Mouse (Mus musculus): ENCODE results near the gene AC109138.7. TPM values are rescaled to one million over a fixed set of nuclear protein-coding genes. Genes with fewer than 3 reads are reported as not detected.

Gene AC109138.7
- polyA plus RNA-seq, 1 experiment from 2014 or later: not detected

DNA sequence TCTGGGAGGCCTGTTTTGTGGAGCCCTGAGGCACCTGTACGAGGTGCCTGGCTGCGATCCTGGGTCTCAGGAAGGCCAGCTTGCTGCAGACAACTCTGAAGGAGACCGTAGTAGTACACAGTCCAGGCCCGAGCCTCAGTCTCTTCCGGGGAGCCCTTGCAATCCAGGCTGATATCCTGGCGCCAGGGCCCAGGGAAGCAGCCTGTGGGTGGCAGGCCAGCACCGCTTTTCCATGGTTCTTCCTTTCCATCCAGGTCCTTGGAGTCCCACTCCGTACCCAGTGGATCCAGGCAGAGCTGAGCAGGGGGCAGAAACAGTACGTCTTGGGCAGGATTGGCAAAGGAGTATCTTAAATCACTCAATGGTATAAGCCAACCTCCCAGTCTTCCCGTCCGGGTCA lies 41.2 kb upstream of the AC109138.7 start:
- no peak overlapping the region for H3K4me2 ChIP-seq (ENCODE audit: low read depth, severe bottlenecking)
- H3K36me3 ChIP-seq (ENCODE audit: control insufficient read depth, insufficient read depth, low read length): no peaks in the 10 kb centered on the region; the same call in 1 of the 2 replicates
- WGBS: 42% methylated on average over 11 of the region's 11 CpGs
- DNase-seq (ENCODE audit: low spot score) (no peak), ATAC-seq (ENCODE audit: insufficient number of reproducible peaks, low FRiP score, low TSS enrichment, low read depth) (no peak)
- no peak overlapping the region for H3K9ac ChIP-seq (ENCODE audit: low read length)
- no peak overlapping the region for H3K4me3 ChIP-seq (ENCODE audit: low read depth, low read length)
- no peaks in the 10 kb centered on the region for H3K27me3 ChIP-seq (ENCODE audit: control insufficient read depth, insufficient read depth, low read length)
- H3K4me1 ChIP-seq (ENCODE audit: control insufficient read depth, insufficient read depth, low read length): peaks cover 15% of the 10 kb centered on the region
- no peaks in the 10 kb centered on the region for H3K9me3 ChIP-seq (ENCODE audit: control insufficient read depth, low read length)
- H3K27ac ChIP-seq (replicated peaks; ENCODE audit: low read depth, low read length): no peak overlapping the region

DNA sequence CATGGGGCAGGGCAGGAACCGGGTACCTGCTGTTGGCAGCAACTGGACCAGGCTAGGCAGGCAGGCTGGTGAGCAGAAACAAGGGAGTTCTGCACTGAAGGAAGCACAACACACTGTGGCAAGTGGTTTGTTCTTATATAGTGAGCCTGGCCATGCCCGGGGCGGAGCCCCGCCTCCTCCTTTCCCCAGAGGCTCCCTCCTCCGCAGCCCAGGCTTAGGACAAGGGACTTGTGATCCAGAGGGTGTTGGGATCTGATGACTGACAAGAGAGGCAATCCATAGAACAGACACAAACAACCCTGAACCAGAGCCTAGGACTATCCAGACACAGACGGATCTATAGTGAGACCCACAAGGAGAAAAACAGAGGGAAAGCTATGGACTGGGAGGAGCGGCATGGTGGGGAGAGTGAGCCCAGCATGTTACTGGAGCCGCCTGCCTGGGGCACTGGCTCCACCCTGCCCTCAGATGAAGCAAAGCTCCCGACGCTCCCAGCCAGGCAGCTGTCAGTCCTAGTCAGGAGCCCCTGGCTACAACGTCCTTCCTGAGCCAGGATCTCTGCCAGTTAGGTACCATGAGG lies 38.7 kb upstream of the AC109138.7 start, which contains the start of gene Carns1:
Gene Carns1 (minus strand): TSS at position 112 of the 580 bp plus-strand sequence.
- H3K4me3 ChIP-seq (ENCODE audit: low read depth, low read length): no peak within 1 kb of the TSS

DNA sequence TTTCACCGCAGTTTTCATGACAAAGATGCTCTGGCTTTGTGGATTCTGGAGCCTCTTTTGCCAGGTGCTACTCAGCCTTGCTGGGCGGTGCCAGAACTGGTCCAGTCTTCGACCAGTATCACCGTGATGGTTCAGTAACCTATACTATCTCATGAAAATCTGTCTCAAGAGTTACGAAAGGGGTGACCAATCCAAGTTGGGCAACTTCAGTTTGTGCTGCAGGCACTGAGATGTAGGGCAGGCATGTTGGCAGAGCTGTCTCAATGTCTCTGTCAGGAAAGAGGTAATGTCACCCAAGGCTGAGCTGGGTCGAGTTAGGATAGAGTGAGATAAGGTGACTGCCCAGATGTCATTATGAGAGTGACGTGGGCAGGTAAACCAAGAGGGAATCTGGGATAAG lies 33.7 kb upstream of the AC109138.7 start:
- WGBS: 90% methylated on average over 7 of the region's 7 CpGs
- ATAC-seq (ENCODE audit: insufficient number of reproducible peaks, low FRiP score, low TSS enrichment, low read depth): no peak

More for the DNA sequence above, 38.7 kb upstream of the AC109138.7 start, which contains the start of gene Carns1:
- no peaks in the 10 kb centered on the region for H3K27me3 ChIP-seq (ENCODE audit: control insufficient read depth, insufficient read depth, low read length)
- ATAC-seq (ENCODE audit: insufficient number of reproducible peaks, low FRiP score, low TSS enrichment, low read depth): no peak
- no peak within 1 kb of the TSS for H3K27ac ChIP-seq (replicated peaks; ENCODE audit: low read depth, low read length)
- no peak for DNase-seq (ENCODE audit: low spot score)
- WGBS: 4% methylated on average over 11 of the region's 11 CpGs
- H3K4me1 ChIP-seq (ENCODE audit: control insufficient read depth, insufficient read depth, low read length): peaks cover 10% of the 10 kb centered on the region
- no peaks in the 10 kb centered on the region for H3K9me3 ChIP-seq (ENCODE audit: control insufficient read depth, low read length)
- H3K36me3 ChIP-seq (ENCODE audit: control insufficient read depth, insufficient read depth, low read length): no peaks in the 10 kb centered on the region; the same call in 1 of the 2 replicates
- H3K4me2 ChIP-seq (ENCODE audit: low read depth, severe bottlenecking): peak within 1 kb of the TSS; percentile 38; the same call in 1 of the 2 replicates
- H3K9ac ChIP-seq (ENCODE audit: low read length): no peak within 1 kb of the TSS

DNA sequence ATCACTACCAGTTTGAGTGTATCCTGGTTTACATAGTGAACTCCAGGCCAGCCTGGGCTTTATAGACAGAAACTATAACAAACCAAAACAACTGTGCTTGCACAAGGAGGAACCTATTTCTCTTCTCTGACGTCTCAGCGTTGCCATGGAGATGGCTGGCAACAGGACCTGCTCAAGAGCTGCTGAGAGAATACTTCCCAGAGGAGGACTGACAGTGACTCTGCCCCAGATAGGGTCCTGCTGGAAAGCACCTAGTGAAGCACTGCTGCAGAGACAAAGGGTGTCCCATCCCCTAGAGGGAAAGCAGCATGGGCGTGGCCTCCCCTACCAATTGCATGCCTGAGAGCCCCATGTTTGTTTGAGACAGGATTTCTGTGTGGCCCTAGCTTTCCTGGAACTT lies 32.3 kb upstream of the AC109138.7 start:
- Histone ChIP-seq H3K27me3 (ENCODE audit: control insufficient read depth, insufficient read depth, low read length) (no peaks in the 10 kb centered on the region), H3K9me3 (ENCODE audit: control insufficient read depth, low read length) (no peaks in the 10 kb centered on the region), H3K27ac (replicated peaks; ENCODE audit: low read depth, low read length) (no peak overlapping the region), H3K9ac (ENCODE audit: low read length) (no peak overlapping the region), H3K4me3 (ENCODE audit: low read depth, low read length) (no peak overlapping the region), H3K36me3 (ENCODE audit: control insufficient read depth, insufficient read depth, low read length) (no peaks in the 10 kb centered on the region), H3K4me2 (ENCODE audit: low read depth, severe bottlenecking) (no peak overlapping the region), H3K4me1 (ENCODE audit: control insufficient read depth, insufficient read depth, low read length) (peaks cover 6% of the 10 kb centered on the region; the same call in 1 of the 2 replicates)
- DNase-seq (ENCODE audit: low spot score) (no peak), ATAC-seq (ENCODE audit: insufficient number of reproducible peaks, low FRiP score, low TSS enrichment, low read depth) (no peak)
- WGBS: 51% methylated on average over 3 of the region's 3 CpGs

More for the DNA sequence above, 33.7 kb upstream of the AC109138.7 start:
- DNase-seq (ENCODE audit: low spot score): no peak
- Histone ChIP-seq H3K4me1 (ENCODE audit: control insufficient read depth, insufficient read depth, low read length) (peaks cover 8% of the 10 kb centered on the region; the same call in 1 of the 2 replicates), H3K27me3 (ENCODE audit: control insufficient read depth, insufficient read depth, low read length) (no peaks in the 10 kb centered on the region), H3K36me3 (ENCODE audit: control insufficient read depth, insufficient read depth, low read length) (no peaks in the 10 kb centered on the region), H3K9ac (ENCODE audit: low read length) (no peak overlapping the region), H3K4me2 (ENCODE audit: low read depth, severe bottlenecking) (no peak overlapping the region), H3K4me3 (ENCODE audit: low read depth, low read length) (no peak overlapping the region), H3K27ac (replicated peaks; ENCODE audit: low read depth, low read length) (no peak overlapping the region), H3K9me3 (ENCODE audit: control insufficient read depth, low read length) (no peaks in the 10 kb centered on the region)

DNA sequence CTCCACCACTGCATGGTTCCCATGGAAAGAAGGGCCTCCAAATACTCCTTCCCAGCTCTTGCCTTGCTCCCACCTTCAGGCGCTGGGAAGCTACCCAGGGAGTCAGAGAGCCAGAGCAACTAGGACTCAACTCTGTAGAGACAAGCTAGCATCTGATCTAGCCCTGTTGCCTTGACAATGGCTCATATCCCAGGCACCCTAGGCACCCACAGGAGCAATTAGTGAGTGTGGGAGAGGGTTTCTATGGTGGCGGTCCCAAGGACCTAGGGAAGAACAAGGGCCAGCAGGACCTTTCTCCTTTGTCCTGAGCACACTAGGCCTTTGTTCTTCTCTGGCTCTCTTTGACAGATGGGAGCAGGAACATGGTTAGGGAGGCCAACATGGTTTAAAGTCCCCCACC lies 30.5 kb upstream of the AC109138.7 start:
- Histone ChIP-seq H3K27ac (replicated peaks; ENCODE audit: low read depth, low read length) (no peak overlapping the region), H3K4me1 (ENCODE audit: control insufficient read depth, insufficient read depth, low read length) (peaks cover 6% of the 10 kb centered on the region; the same call in 1 of the 2 replicates), H3K27me3 (ENCODE audit: control insufficient read depth, insufficient read depth, low read length) (no peaks in the 10 kb centered on the region), H3K4me3 (ENCODE audit: low read depth, low read length) (no peak overlapping the region), H3K36me3 (ENCODE audit: control insufficient read depth, insufficient read depth, low read length) (no peaks in the 10 kb centered on the region), H3K4me2 (ENCODE audit: low read depth, severe bottlenecking) (no peak overlapping the region), H3K9me3 (ENCODE audit: control insufficient read depth, low read length) (no peaks in the 10 kb centered on the region), H3K9ac (ENCODE audit: low read length) (no peak overlapping the region)
- 83% methylated on average over 2 of the region's 2 CpGs for WGBS
- no peak for DNase-seq (ENCODE audit: low spot score)
- no peak for ATAC-seq (ENCODE audit: insufficient number of reproducible peaks, low FRiP score, low TSS enrichment, low read depth)

DNA sequence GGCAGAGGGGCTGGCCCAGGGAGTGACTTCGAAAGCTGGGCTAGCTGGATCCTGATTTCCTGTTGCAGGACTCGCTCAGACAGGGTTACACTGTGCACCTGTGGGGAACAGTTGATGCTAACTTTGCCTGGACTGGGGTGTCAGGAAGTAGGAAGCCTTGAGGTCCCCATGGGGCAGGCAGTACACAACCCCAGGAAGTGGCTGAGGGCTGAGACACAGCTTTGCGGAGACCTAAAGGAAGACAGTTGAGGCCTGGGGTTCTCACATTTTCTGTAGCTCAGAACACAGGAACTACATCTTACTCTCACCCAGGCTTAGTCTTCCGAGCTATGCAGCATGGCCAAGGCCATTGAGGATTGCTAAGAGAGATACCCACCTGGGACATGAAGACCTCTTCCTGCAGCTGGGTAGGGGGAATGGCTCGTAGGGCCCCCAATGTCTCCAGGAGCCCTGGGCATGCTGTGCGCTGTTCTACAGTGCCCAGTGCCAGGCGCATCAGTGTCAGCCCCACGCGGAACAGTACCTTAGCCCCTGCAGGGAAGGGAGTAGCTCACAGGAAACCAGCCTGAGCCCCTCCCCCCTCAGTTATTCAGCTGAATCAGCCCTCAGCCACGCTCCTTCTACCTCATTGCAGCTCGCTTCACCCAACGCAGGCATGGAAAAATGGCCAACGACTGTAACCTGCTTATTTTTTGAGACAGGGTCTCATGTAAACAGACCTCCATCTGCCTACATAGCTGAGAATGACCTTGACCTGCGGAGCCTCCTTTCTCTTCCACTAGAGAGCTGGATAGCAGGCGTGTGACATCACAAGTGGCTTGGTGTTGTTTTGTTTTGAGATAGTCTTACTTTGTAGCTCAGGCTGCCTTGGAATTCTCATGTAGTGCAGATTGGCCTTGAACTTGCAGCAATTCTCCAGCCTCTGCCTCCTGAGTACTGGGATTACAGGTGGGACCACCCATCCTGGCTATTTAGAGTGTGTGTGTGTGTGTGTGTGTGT lies 28.9 kb upstream of the AC109138.7 start:
- Histone ChIP-seq H3K9me3 (ENCODE audit: control insufficient read depth, low read length) (no peaks in the 10 kb centered on the region), H3K4me2 (ENCODE audit: low read depth, severe bottlenecking) (no peak overlapping the region), H3K27ac (replicated peaks; ENCODE audit: low read depth, low read length) (no peak overlapping the region), H3K36me3 (ENCODE audit: control insufficient read depth, insufficient read depth, low read length) (no peaks in the 10 kb centered on the region), H3K4me3 (ENCODE audit: low read depth, low read length) (no peak overlapping the region), H3K27me3 (ENCODE audit: control insufficient read depth, insufficient read depth, low read length) (no peaks in the 10 kb centered on the region), H3K4me1 (ENCODE audit: control insufficient read depth, insufficient read depth, low read length) (peaks cover 6% of the 10 kb centered on the region; the same call in 1 of the 2 replicates), H3K9ac (ENCODE audit: low read length) (no peak overlapping the region)
- ATAC-seq (ENCODE audit: insufficient number of reproducible peaks, low FRiP score, low TSS enrichment, low read depth) (no peak), DNase-seq (ENCODE audit: low spot score) (no peak)
- 61% methylated on average over 15 of the region's 15 CpGs for WGBS

DNA sequence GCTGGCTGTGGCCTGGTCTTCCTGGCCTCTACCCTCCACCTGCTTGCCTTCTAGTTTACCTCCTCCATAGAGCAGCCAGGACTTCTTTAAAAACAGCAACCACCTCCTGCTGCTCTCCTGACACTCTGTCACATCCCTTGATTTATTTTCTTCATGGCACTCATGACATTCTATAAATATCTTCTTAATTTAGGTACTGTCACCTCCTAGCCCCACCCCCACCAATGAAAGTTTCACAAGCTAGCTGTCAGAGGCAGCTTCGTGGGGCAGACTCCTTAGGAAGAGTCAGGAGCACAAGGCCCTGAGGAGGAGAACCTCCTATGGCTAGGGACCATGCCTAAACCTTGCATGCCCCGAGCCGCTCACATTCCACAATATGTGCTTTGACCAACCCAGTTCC lies 26.9 kb upstream of the AC109138.7 start:
- Histone ChIP-seq H3K27me3 (ENCODE audit: control insufficient read depth, insufficient read depth, low read length) (no peaks in the 10 kb centered on the region), H3K4me1 (ENCODE audit: control insufficient read depth, insufficient read depth, low read length) (peaks cover 8% of the 10 kb centered on the region; the same call in 1 of the 2 replicates), H3K9ac (ENCODE audit: low read length) (no peak overlapping the region), H3K4me3 (ENCODE audit: low read depth, low read length) (no peak overlapping the region), H3K4me2 (ENCODE audit: low read depth, severe bottlenecking) (no peak overlapping the region), H3K9me3 (ENCODE audit: control insufficient read depth, low read length) (no peaks in the 10 kb centered on the region), H3K36me3 (ENCODE audit: control insufficient read depth, insufficient read depth, low read length) (no peaks in the 10 kb centered on the region), H3K27ac (replicated peaks; ENCODE audit: low read depth, low read length) (no peak overlapping the region)
- ATAC-seq (ENCODE audit: insufficient number of reproducible peaks, low FRiP score, low TSS enrichment, low read depth) (no peak), DNase-seq (ENCODE audit: low spot score) (no peak)
- 60% methylated on average over 3 of the region's 3 CpGs for WGBS

DNA sequence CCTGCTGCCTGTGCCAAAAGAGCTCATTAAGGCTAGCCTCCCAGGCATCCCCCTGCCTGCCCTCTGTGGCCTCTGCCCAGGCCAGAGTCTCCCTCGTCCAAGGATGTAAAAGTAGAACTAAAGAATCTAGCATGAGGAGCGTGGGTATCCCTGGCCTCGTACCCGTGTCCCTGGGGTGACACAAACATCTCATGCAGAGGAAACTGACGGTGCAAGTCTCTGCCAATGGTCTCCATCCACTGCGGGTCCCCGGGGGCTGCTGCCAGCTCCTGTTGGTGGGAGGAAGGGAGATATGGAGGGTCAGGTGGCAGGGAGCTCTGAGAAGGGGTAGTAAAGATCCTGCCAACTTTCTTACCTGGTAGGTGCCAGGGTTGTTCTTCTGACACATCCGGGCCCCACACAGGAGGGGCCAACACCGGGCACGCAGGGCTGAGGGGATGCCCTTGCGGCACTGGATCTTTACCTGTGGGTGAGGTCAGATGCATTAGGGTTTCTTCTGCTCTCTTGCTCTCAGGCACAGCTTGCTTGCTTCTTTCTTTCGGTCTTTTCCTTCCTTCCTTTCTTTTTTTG lies 25.0 kb upstream of the AC109138.7 start:
- no peak overlapping the region for H3K4me2 ChIP-seq (ENCODE audit: low read depth, severe bottlenecking)
- H3K27ac ChIP-seq (replicated peaks; ENCODE audit: low read depth, low read length): no peak overlapping the region
- no peak overlapping the region for H3K9ac ChIP-seq (ENCODE audit: low read length)
- DNase-seq (ENCODE audit: low spot score) (no peak), ATAC-seq (ENCODE audit: insufficient number of reproducible peaks, low FRiP score, low TSS enrichment, low read depth) (no peak)
- no peaks in the 10 kb centered on the region for H3K9me3 ChIP-seq (ENCODE audit: control insufficient read depth, low read length)
- H3K4me1 ChIP-seq (ENCODE audit: control insufficient read depth, insufficient read depth, low read length): peaks cover 20% of the 10 kb centered on the region
- peaks cover 6% of the 10 kb centered on the region; the same call in 1 of the 2 replicates for H3K36me3 ChIP-seq (ENCODE audit: control insufficient read depth, insufficient read depth, low read length)
- H3K4me3 ChIP-seq (ENCODE audit: low read depth, low read length): no peak overlapping the region
- no peaks in the 10 kb centered on the region for H3K27me3 ChIP-seq (ENCODE audit: control insufficient read depth, insufficient read depth, low read length)
- 89% methylated on average over 12 of the region's 12 CpGs for WGBS

All from limb, embryonic 11.5 days (tissue).